ENCODE assay signal across 11 mouse cellular contexts in genomic region chr17:5286571-5287209, GRCm38 (mm10).
DNase-seq lines count a peak whose midpoint lies in the region; ATAC-seq and TF ChIP-seq lines count a peak whose summit lies in the region.
"Had no signal": no experiment of that assay in that cellular context is flagged by ENCODE, and none has a peak within 500 bp of the region (broad histone marks: within the 10 kb centered on the region; RNA-seq: fewer than 3 reads in every experiment).

No protein-coding gene starts in this region.

- no peak for TF ChIP-seq CTCF in heart, postnatal 0 days (IDR thresholded peaks at IDR 0.05; ENCODE audit: low read depth)

- no peak for ATAC-seq in heart, postnatal 0 days (ENCODE audit: insufficient read depth, low read depth)
- ATAC-seq in cerebellum, adult (ENCODE audit: insufficient number of reproducible peaks, low FRiP score, low TSS enrichment) = 0 out of 2 replicates have a peak, but pooled peaks have one; percentile 29
- ATAC-seq in forebrain, embryonic 13.5 days = peak; percentile 86

- 0 out of 2 replicates have a peak overlapping the region, but pooled peaks have one; percentile 37 for H3K27ac ChIP-seq in heart, postnatal 0 days (ENCODE audit: low read depth)
- peak overlapping the region; percentile 85 for H3K27ac ChIP-seq in forebrain, embryonic 13.5 days

- no peak overlapping the region for H3K9ac ChIP-seq in heart, postnatal 0 days (replicated peaks; ENCODE audit: low read depth, low read length)
- no peak overlapping the region for H3K9ac ChIP-seq in forebrain, embryonic 13.5 days

- DNase-seq in heart, postnatal 0 days (ENCODE audit: low spot score) = peak; percentile 13
- no peak for DNase-seq in heart, postnatal 25 days (ENCODE audit: low spot score)
- peak; percentile 53 to 58 for DNase-seq in left cerebral cortex, postnatal 36 days (ENCODE audit: low spot score in 2 of 2)
- DNase-seq in kidney, postnatal 36 days = no peak
- no peak for DNase-seq in adrenal gland, postnatal 4 days (ENCODE audit: low spot score in 2 of 2)
- no peak for DNase-seq in thymus, postnatal 14 days
- DNase-seq: adrenal gland, adult 8-10 months; thymus, adult 2 months had no signal

- H3K9me3 ChIP-seq in heart, postnatal 0 days (replicated peaks; ENCODE audit: control insufficient read depth, low read length) = no peaks in the 10 kb centered on the region
- no peaks in the 10 kb centered on the region for H3K9me3 ChIP-seq in forebrain, embryonic 13.5 days (replicated peaks)

- WGBS in heart, postnatal 0 days = 59% methylated on average over 15 of the region's 15 CpGs
- 38% methylated on average over 15 of the region's 15 CpGs for WGBS in forebrain, embryonic 13.5 days

- H3K4me3 ChIP-seq in heart, postnatal 0 days (ENCODE audit: low read depth, low read length) = no peak overlapping the region
- H3K4me3 ChIP-seq in forebrain, embryonic 13.5 days = no peak overlapping the region

- peaks cover 24% of the 10 kb centered on the region for H3K4me1 ChIP-seq in heart, postnatal 0 days (ENCODE audit: control insufficient read depth, insufficient read depth)
- H3K4me1 ChIP-seq in forebrain, embryonic 13.5 days = peaks cover 50% of the 10 kb centered on the region

- no peak for TF ChIP-seq EP300 in heart, postnatal 0 days (IDR thresholded peaks at IDR 0.05; ENCODE audit: low read depth)

- peaks cover 9% of the 10 kb centered on the region for H3K36me3 ChIP-seq in heart, postnatal 0 days (replicated peaks; ENCODE audit: control insufficient read depth, insufficient read depth, low read length)
- H3K36me3 ChIP-seq in forebrain, embryonic 13.5 days (ENCODE audit: poor library complexity, severe bottlenecking) = peaks cover 13% of the 10 kb centered on the region

- intact Hi-C loops in heart, postnatal 25 days (cut with DNase I) = loop anchor here (5.0 kb wide), 1 partner anchor 34 kb away; no protein-coding TSS in a partner anchor
- intact Hi-C loops in left cerebral cortex, postnatal 36 days (cut with DNase I) = no loop called here

- no peaks in the 10 kb centered on the region for H3K27me3 ChIP-seq in heart, postnatal 0 days (ENCODE audit: control insufficient read depth, insufficient read depth, low read length)
- no peaks in the 10 kb centered on the region for H3K27me3 ChIP-seq in forebrain, embryonic 13.5 days
- H3K27me3 ChIP-seq: CH12.LX had no signal

- no peak overlapping the region for H3K4me2 ChIP-seq in heart, postnatal 0 days (ENCODE audit: low read depth, low read length)
- peak overlapping the region; percentile 6 for H3K4me2 ChIP-seq in forebrain, embryonic 13.5 days

Comparison
In these comparisons a context has a peak if more than half of its experiments do, and no peak if none do; other contexts are left out.
1. DNase-seq: peak in heart, postnatal 0 days (single experiment) and left cerebral cortex, postnatal 36 days (2 of 2); none in heart, postnatal 25 days (single experiment), kidney, postnatal 36 days (0 of 2), adrenal gland, postnatal 4 days (0 of 2) and thymus, postnatal 14 days (single experiment).